Mouse (Mus musculus): ENCODE results near the gene Msl1.
A peak's percentile ranks its signal among the peaks of the same experiment; 100 is the strongest.

The Msl1 gene

DNA sequence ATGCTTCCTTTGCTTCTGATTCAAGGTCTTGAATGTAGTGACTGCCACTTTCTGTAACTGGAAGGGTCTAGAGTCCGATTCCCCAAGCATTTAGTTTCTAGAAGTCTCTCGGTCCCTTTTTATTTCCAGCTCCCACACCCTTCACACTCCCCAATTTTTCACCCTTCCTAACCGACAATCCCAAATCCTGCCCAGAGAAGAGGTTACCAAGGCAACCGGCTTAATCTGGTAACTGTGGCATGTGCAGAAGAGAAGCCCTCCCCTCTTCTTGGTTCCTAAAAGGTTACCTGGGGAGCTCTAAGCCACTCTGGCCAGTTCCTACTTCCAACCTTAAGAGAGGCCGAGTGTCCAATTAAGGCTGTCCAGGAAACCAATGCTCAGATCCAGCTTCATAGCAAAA, 40.0 kb downstream of the Msl1 start:
- Histone ChIP-seq H3K36me3 (ENCODE audit: insufficient read depth, low read length) (peaks cover 30% of the 10 kb centered on the region), H3K9me3 (ENCODE audit: low read length) (no peaks in the 10 kb centered on the region), H3K27me3 (ENCODE audit: insufficient read depth, low read length) (peaks cover 42% of the 10 kb centered on the region), H3K4me3 (replicated peaks; ENCODE audit: low read length) (0 out of 2 replicates have a peak overlapping the region, but pooled peaks have one; percentile 3), H3K4me1 (replicated peaks; ENCODE audit: low read depth, low read length) (peaks cover 62% of the 10 kb centered on the region)
- no peak for TF ChIP-seq CTCF (conservative IDR thresholded peaks at IDR 0.05; ENCODE audit: low read length)
- no peak for TF ChIP-seq NANOG (IDR thresholded peaks at IDR 0.05; ENCODE audit: borderline replicate concordance, low read length)
- TF ChIP-seq POU5F1 (IDR thresholded peaks at IDR 0.05; ENCODE audit: borderline replicate concordance, low read length): no peak

DNA sequence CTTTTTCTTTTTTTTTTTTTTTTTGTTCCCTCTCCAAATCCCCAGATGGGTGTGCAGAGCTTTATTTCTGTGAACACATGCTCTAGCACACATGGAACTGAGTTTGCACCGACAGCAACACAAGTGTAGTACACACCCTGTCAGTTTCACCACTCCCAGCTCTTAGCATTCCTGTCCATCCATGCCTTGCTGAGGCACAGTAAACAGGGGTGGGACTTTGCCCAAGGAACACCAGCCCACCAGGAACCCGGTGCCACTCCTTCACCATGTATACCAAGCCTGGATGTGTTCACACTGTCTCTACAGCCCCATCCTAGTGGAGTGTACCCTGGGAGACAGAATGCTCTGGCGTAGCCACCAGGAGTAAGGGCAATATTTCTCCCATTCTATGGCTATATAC, 40.4 kb downstream of the Msl1 start:
- peaks cover 58% of the 10 kb centered on the region for H3K4me1 ChIP-seq (replicated peaks; ENCODE audit: low read depth, low read length)
- peaks cover 46% of the 10 kb centered on the region for H3K27me3 ChIP-seq (ENCODE audit: insufficient read depth, low read length)
- peak overlapping the region; percentile 90 for H3K4me3 ChIP-seq (replicated peaks; ENCODE audit: low read length)
- TF ChIP-seq NANOG (IDR thresholded peaks at IDR 0.05; ENCODE audit: borderline replicate concordance, low read length) (no peak), POU5F1 (IDR thresholded peaks at IDR 0.05; ENCODE audit: borderline replicate concordance, low read length) (no peak), CTCF (conservative IDR thresholded peaks at IDR 0.05; ENCODE audit: low read length) (no peak)
- no peaks in the 10 kb centered on the region for H3K9me3 ChIP-seq (ENCODE audit: low read length)
- peaks cover 30% of the 10 kb centered on the region for H3K36me3 ChIP-seq (ENCODE audit: insufficient read depth, low read length)

DNA sequence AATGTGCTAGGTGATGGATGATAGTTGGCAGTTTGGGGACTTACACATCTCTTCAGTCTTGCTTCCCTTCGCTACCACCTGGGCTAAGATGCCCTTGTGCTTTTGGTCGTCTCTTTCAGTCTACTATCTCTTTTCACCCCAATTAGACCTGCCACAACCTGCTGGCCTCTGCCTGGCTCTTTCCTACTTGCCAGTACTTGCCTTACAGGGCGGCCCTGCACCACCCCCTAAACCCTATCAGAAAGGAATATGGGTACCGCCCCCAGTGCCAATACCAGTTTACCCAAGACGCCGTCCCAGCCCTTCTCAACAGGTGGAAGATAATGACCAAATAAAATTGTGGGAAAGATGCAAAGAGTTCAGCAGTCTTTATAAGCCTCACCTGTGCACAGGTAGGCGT, 40.8 kb downstream of the Msl1 start:
- peaks cover 27% of the 10 kb centered on the region for H3K36me3 ChIP-seq (ENCODE audit: insufficient read depth, low read length)

DNA sequence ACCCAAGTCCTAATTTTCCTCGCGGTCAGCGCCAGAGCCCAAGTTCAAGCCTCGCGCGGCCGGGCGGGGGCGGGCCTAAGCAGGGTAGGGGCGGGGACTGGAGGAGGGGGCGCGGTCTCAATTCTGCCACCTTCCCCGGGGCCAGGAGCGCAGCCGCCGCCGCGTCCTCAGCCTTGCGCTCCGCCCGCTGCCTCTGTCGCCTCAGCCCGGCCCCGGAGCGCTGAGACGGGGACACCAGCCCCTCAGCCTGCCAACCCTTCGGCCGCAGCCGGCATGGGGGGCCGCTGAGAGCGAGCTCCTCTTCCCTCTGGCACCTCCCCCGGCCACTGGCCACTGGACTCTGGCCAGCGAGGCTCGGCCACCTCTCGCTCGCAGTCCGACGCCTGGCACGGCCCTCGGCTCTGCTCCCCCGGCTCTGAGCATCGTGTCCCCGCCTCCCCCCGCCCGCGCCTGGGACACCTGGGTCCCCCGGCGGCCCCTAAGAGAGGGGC, 41.4 kb downstream of the Msl1 start, which contains the start of gene Rapgefl1:
Gene Rapgefl1, plus strand, starts transcription at position 135 of the 491 bp plus-strand sequence.
- Histone ChIP-seq H3K4me1 (replicated peaks; ENCODE audit: low read depth, low read length) (peaks cover 52% of the 10 kb centered on the region), H3K9me3 (ENCODE audit: low read length) (no peaks in the 10 kb centered on the region), H3K4me3 (replicated peaks; ENCODE audit: low read length) (peak within 1 kb of the TSS; percentile 90), H3K27me3 (ENCODE audit: insufficient read depth, low read length) (peaks cover 49% of the 10 kb centered on the region), H3K36me3 (ENCODE audit: insufficient read depth, low read length) (peaks cover 21% of the 10 kb centered on the region)
- TF ChIP-seq NANOG (IDR thresholded peaks at IDR 0.05; ENCODE audit: borderline replicate concordance, low read length): no peak
- no peak for TF ChIP-seq CTCF (conservative IDR thresholded peaks at IDR 0.05; ENCODE audit: low read length)
- no peak for TF ChIP-seq POU5F1 (IDR thresholded peaks at IDR 0.05; ENCODE audit: borderline replicate concordance, low read length)

More for the DNA sequence above, 40.8 kb downstream of the Msl1 start:
- H3K9me3 ChIP-seq (ENCODE audit: low read length): no peaks in the 10 kb centered on the region
- H3K4me1 ChIP-seq (replicated peaks; ENCODE audit: low read depth, low read length): peaks cover 55% of the 10 kb centered on the region
- H3K27me3 ChIP-seq (ENCODE audit: insufficient read depth, low read length): peaks cover 49% of the 10 kb centered on the region
- H3K4me3 ChIP-seq (replicated peaks; ENCODE audit: low read length): peak overlapping the region; percentile 90
- TF ChIP-seq POU5F1 (IDR thresholded peaks at IDR 0.05; ENCODE audit: borderline replicate concordance, low read length) (no peak), CTCF (conservative IDR thresholded peaks at IDR 0.05; ENCODE audit: low read length) (no peak), NANOG (IDR thresholded peaks at IDR 0.05; ENCODE audit: borderline replicate concordance, low read length) (no peak)

DNA sequence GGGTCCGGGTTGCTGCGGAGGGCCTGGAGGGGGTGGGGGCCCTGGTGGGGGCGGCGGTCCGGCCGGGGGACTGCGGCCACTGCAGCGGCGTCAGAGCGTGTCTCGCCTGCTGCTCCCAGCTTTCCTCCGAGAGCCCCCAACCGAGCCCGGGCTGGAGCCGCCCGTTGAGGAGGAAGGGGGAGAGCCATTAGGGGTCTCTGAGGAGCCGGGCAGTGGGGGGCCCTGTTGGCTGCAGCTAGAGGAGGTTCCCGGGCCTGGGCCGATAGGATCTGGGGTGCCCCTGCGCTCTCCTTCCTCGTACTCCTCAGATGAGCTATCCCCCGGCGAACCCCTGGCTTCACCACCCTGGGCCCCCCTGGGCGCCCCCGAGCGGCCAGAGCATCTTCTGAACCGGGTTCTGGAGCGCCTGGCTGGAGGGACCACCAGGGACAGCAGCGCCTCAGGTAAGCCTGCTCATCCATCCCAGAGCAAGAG, 42.0 kb downstream of the Msl1 start:
- Histone ChIP-seq H3K27me3 (ENCODE audit: insufficient read depth, low read length) (peaks cover 53% of the 10 kb centered on the region), H3K4me3 (replicated peaks; ENCODE audit: low read length) (peak overlapping the region; percentile 90), H3K4me1 (replicated peaks; ENCODE audit: low read depth, low read length) (peaks cover 52% of the 10 kb centered on the region), H3K36me3 (ENCODE audit: insufficient read depth, low read length) (peaks cover 16% of the 10 kb centered on the region), H3K9me3 (ENCODE audit: low read length) (no peaks in the 10 kb centered on the region)
- no peak for TF ChIP-seq POU5F1 (IDR thresholded peaks at IDR 0.05; ENCODE audit: borderline replicate concordance, low read length)
- TF ChIP-seq NANOG (IDR thresholded peaks at IDR 0.05; ENCODE audit: borderline replicate concordance, low read length): no peak
- TF ChIP-seq CTCF (conservative IDR thresholded peaks at IDR 0.05; ENCODE audit: low read length): no peak

DNA sequence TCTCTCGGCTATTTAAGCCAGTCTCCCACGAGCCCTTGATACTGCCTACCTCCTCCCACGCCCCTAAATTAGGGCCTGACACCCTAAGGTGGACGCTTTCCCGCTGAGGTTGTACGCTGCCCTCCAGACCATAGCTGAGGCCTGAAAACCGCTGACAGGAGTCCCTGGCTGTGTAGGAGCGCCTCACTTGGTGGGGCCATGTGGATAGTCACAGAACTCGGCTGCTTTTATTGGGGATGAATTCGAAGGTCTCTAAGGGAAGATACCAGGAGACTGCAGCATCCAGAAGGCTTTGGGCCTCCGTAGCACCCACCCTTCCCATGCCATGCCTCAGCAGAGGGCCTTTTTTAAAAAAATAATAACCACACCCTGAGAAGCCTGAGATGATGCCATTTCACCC, 42.6 kb downstream of the Msl1 start:
- Histone ChIP-seq H3K36me3 (ENCODE audit: insufficient read depth, low read length) (peaks cover 9% of the 10 kb centered on the region), H3K4me1 (replicated peaks; ENCODE audit: low read depth, low read length) (peaks cover 52% of the 10 kb centered on the region), H3K4me3 (replicated peaks; ENCODE audit: low read length) (peak overlapping the region; percentile 90), H3K27me3 (ENCODE audit: insufficient read depth, low read length) (peaks cover 55% of the 10 kb centered on the region), H3K9me3 (ENCODE audit: low read length) (no peaks in the 10 kb centered on the region)
- no peak for TF ChIP-seq NANOG (IDR thresholded peaks at IDR 0.05; ENCODE audit: borderline replicate concordance, low read length)
- TF ChIP-seq CTCF (conservative IDR thresholded peaks at IDR 0.05; ENCODE audit: low read length): no peak
- TF ChIP-seq POU5F1 (IDR thresholded peaks at IDR 0.05; ENCODE audit: borderline replicate concordance, low read length): no peak

DNA sequence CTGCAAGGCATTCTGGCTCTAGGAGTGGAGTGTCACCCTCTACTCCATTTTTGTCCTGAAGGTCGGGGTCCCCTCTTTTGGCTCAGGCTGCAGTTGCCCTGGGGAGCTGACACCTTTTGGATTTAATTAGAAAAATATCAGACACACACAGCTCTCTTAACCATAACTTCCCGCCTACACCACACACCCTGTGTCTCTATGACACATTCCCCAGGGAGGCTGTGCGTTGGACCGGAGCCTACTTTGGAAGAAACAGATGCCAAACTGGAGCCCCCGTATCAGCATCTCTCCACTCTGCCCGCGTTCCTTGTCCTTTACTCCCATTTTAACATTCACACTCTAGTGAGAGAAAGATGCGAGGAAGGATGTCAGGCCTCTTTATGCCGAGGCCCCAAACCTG, 43.2 kb downstream of the Msl1 start:
- H3K9me3 ChIP-seq (ENCODE audit: low read length): no peaks in the 10 kb centered on the region
- no peak overlapping the region for H3K4me3 ChIP-seq (replicated peaks; ENCODE audit: low read length)
- H3K36me3 ChIP-seq (ENCODE audit: insufficient read depth, low read length): peaks cover 3% of the 10 kb centered on the region
- peaks cover 55% of the 10 kb centered on the region for H3K27me3 ChIP-seq (ENCODE audit: insufficient read depth, low read length)
- peaks cover 47% of the 10 kb centered on the region for H3K4me1 ChIP-seq (replicated peaks; ENCODE audit: low read depth, low read length)
- no peak for TF ChIP-seq NANOG (IDR thresholded peaks at IDR 0.05; ENCODE audit: borderline replicate concordance, low read length)
- TF ChIP-seq CTCF (conservative IDR thresholded peaks at IDR 0.05; ENCODE audit: low read length): no peak
- TF ChIP-seq POU5F1 (IDR thresholded peaks at IDR 0.05; ENCODE audit: borderline replicate concordance, low read length): no peak

DNA sequence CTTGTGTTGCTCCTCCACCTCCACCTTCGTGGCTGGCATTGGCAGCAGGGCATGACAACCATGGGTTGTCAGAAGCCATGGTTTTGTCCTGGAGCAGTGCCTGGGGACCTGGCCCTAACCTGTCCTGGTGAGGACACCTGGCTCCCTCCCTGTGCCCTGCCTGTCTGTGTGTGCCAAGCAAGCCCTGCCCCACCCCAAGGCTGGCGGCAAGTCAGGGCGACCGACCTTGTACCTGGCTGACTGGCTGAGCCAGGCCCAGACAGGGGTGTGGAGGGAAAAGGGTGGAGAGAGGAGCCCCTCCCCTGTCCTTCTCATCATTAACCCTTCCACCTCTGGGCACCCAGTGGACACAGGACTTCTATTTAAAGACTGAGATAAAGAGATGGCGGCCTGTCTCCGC, 44.1 kb downstream of the Msl1 start:
- Histone ChIP-seq H3K9me3 (ENCODE audit: low read length) (no peaks in the 10 kb centered on the region), H3K4me1 (replicated peaks; ENCODE audit: low read depth, low read length) (peaks cover 38% of the 10 kb centered on the region), H3K4me3 (replicated peaks; ENCODE audit: low read length) (no peak overlapping the region), H3K27me3 (ENCODE audit: insufficient read depth, low read length) (peaks cover 58% of the 10 kb centered on the region), H3K36me3 (ENCODE audit: insufficient read depth, low read length) (no peaks in the 10 kb centered on the region)
- TF ChIP-seq NANOG (IDR thresholded peaks at IDR 0.05; ENCODE audit: borderline replicate concordance, low read length) (no peak), POU5F1 (IDR thresholded peaks at IDR 0.05; ENCODE audit: borderline replicate concordance, low read length) (no peak), CTCF (conservative IDR thresholded peaks at IDR 0.05; ENCODE audit: low read length) (no peak)

DNA sequence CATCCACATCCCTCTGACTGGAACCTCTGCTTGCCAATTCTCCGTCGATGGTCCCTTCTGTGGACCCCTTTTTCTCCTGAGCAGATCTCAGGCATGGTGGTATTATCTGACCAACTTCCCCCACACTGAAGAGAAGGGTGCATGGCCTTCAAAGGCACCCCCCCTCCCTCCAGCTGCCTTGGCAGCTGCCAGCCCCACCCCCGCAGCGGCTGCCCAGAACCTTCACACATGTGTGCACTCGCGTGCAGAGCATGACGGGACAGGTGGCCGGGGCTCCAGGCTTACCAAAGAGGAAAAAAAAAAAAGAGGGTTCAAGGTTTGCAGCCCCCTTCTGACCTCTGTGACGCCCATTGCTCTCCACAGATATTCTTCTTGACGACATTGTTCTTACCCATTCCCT, 44.6 kb downstream of the Msl1 start:
- peaks cover 62% of the 10 kb centered on the region for H3K27me3 ChIP-seq (ENCODE audit: insufficient read depth, low read length)
- peaks cover 33% of the 10 kb centered on the region for H3K4me1 ChIP-seq (replicated peaks; ENCODE audit: low read depth, low read length)
- no peak overlapping the region for H3K4me3 ChIP-seq (replicated peaks; ENCODE audit: low read length)
- TF ChIP-seq NANOG (IDR thresholded peaks at IDR 0.05; ENCODE audit: borderline replicate concordance, low read length): no peak
- TF ChIP-seq CTCF (conservative IDR thresholded peaks at IDR 0.05; ENCODE audit: low read length): no peak
- no peak for TF ChIP-seq POU5F1 (IDR thresholded peaks at IDR 0.05; ENCODE audit: borderline replicate concordance, low read length)
- no peaks in the 10 kb centered on the region for H3K36me3 ChIP-seq (ENCODE audit: insufficient read depth, low read length)
- no peaks in the 10 kb centered on the region for H3K9me3 ChIP-seq (ENCODE audit: low read length)
